ENCODE assay signal across 16 mouse cellular contexts in genomic region chr11:90264180-90264579, GRCm38 (mm10). TPM values are rescaled to one million over a fixed set of nuclear protein-coding genes. Genes with fewer than 3 reads are reported as not detected.
A peak's percentile ranks its signal among the peaks of the same experiment; 100 is the strongest.
DNase-seq lines count a peak whose midpoint lies in the region; ATAC-seq lines count a peak whose summit lies in the region.
"Had no signal": no experiment of that assay in that cellular context is flagged by ENCODE, and none has a peak within 500 bp of the region (broad histone marks: within the 10 kb centered on the region; RNA-seq: fewer than 3 reads in every experiment).

No protein-coding gene starts in this region.

- H3K36me3 ChIP-seq in neural tube, embryonic 11.5 days (ENCODE audit: control insufficient read depth, insufficient read depth, low read length), result peaks cover 6% of the 10 kb centered on the region; the same call in 1 of the 2 replicates
- peaks cover 5% of the 10 kb centered on the region for H3K36me3 ChIP-seq in splenic B cell, adult 2 months (ENCODE audit: control insufficient read depth, insufficient read depth, low read length, poor library complexity, severe bottlenecking)
- peaks cover 3% of the 10 kb centered on the region; the same call in 1 of the 2 replicates for H3K36me3 ChIP-seq in forebrain, embryonic 11.5 days (ENCODE audit: control insufficient read depth, insufficient read depth, low read length)

- no peaks in the 10 kb centered on the region for H3K27me3 ChIP-seq in neural tube, embryonic 11.5 days (ENCODE audit: control insufficient read depth, insufficient read depth, low read length)
- no peaks in the 10 kb centered on the region for H3K27me3 ChIP-seq in splenic B cell, adult 2 months (ENCODE audit: control insufficient read depth, insufficient read depth, low read length, poor library complexity, severe bottlenecking)
- no peaks in the 10 kb centered on the region for H3K27me3 ChIP-seq in forebrain, embryonic 11.5 days (ENCODE audit: control insufficient read depth, insufficient read depth, low read length)
- H3K27me3 ChIP-seq: kidney, embryonic 15.5 days; liver, embryonic 13.5 days; midbrain, embryonic 12.5 days; neural tube, embryonic 13.5 days had no signal

- H3K27ac ChIP-seq in neural tube, embryonic 11.5 days (ENCODE audit: low read depth, low read length), result no peak overlapping the region
- no peak overlapping the region for H3K27ac ChIP-seq in forebrain, embryonic 11.5 days (ENCODE audit: low read depth, low read length)
- H3K27ac ChIP-seq: kidney, embryonic 15.5 days; liver, embryonic 13.5 days; midbrain, embryonic 12.5 days; neural tube, embryonic 13.5 days had no signal

- H3K4me3 ChIP-seq in neural tube, embryonic 11.5 days (ENCODE audit: low read depth, low read length), result no peak overlapping the region
- no peak overlapping the region for H3K4me3 ChIP-seq in forebrain, embryonic 11.5 days (ENCODE audit: low read depth, low read length)
- H3K4me3 ChIP-seq: kidney, embryonic 15.5 days; liver, embryonic 13.5 days; midbrain, embryonic 12.5 days; neural tube, embryonic 13.5 days had no signal

- WGBS in neural tube, embryonic 11.5 days, result 83% methylated on average over 11 of the region's 11 CpGs
- whole genome bisulfite sequencing in forebrain, embryonic 11.5 days, result 86% methylated on average over 11 of the region's 11 CpGs

- no peaks in the 10 kb centered on the region for H3K9me3 ChIP-seq in neural tube, embryonic 11.5 days (ENCODE audit: control insufficient read depth, low read length)
- H3K9me3 ChIP-seq in forebrain, embryonic 11.5 days (ENCODE audit: control insufficient read depth, low read length), result no peaks in the 10 kb centered on the region
- H3K9me3 ChIP-seq: kidney, embryonic 15.5 days; liver, embryonic 13.5 days; midbrain, embryonic 12.5 days; neural tube, embryonic 13.5 days had no signal

- H3K4me2 ChIP-seq in neural tube, embryonic 11.5 days (ENCODE audit: low read depth), result no peak overlapping the region
- H3K4me2 ChIP-seq in forebrain, embryonic 11.5 days (ENCODE audit: low read depth, low read length, severe bottlenecking), result no peak overlapping the region
- H3K4me2 ChIP-seq: kidney, embryonic 15.5 days; liver, embryonic 13.5 days; midbrain, embryonic 12.5 days; neural tube, embryonic 13.5 days had no signal

- no peaks in the 10 kb centered on the region for H3K4me1 ChIP-seq in neural tube, embryonic 11.5 days (ENCODE audit: control insufficient read depth, insufficient read depth, low read length)
- peaks cover 1% of the 10 kb centered on the region; the same call in 1 of the 2 replicates for H3K4me1 ChIP-seq in forebrain, embryonic 11.5 days (replicated peaks; ENCODE audit: control insufficient read depth, insufficient read depth, low read length)

- no peak overlapping the region for H3K9ac ChIP-seq in neural tube, embryonic 11.5 days (ENCODE audit: low read length)
- no peak overlapping the region for H3K9ac ChIP-seq in forebrain, embryonic 11.5 days (ENCODE audit: low read length)
- H3K9ac ChIP-seq: kidney, embryonic 15.5 days; liver, embryonic 13.5 days; midbrain, embryonic 12.5 days; neural tube, embryonic 13.5 days had no signal

- ATAC-seq in neural tube, embryonic 11.5 days (ENCODE audit: insufficient read depth, low FRiP score, low TSS enrichment), result no peak
- ATAC-seq in hematopoietic stem cell, adult 5-6 weeks (replicated peaks in 1 of 2; ENCODE audit: insufficient read depth in 1 of 2, low FRiP score in 2 of 2, low TSS enrichment in 1 of 2, low read depth in 1 of 2, poor library complexity in 2 of 2, severe bottlenecking in 2 of 2), result peak; percentile 49 to 76; a peak in 3 of 4 replicates
- ATAC-seq in forebrain, embryonic 11.5 days (replicated peaks; ENCODE audit: low FRiP score), result no peak
- ATAC-seq: hindbrain, embryonic 16.5 days; lung, postnatal 0 days had no signal

- DNase-seq in neural tube, embryonic 11.5 days (ENCODE audit: low spot score), result peak; percentile 1
- no peak for DNase-seq in neural tube, embryonic 10.5 days (ENCODE audit: extremely low spot score, low spot score)
- peak; percentile 82 for DNase-seq in CD4-positive, CD25-positive, alpha-beta regulatory T cell, adult 2 months (ENCODE audit: low read depth, low spot score)
- DNase-seq in splenic B cell, adult 2 months (ENCODE audit: low read depth, low spot score), result peak; percentile 85
- DNase-seq in left cerebral cortex, adult 8-10 months (ENCODE audit: low spot score in 2 of 2), result no peak
- no peak for DNase-seq in forebrain, embryonic 11.5 days (ENCODE audit: low spot score)
- DNase-seq: adrenal gland, postnatal 25 days; cerebellum, postnatal 14 days; heart, postnatal 10 days; liver, embryonic 13.5 days had no signal

RNA-seq across cellular contexts. Expression of gene Mmd, which starts 14.9 kb away (rescaled TPM):
- polyA plus RNA-seq in neural tube, embryonic 11.5 days (2014; fragmentation: Nextera tagmentation; extraction: Ambion mirVana), result 48.2 and 51.6 TPM in 2 replicates
- total RNA-seq in hematopoietic stem cell, adult 5-6 weeks (2017), result 14.4 and 15.1 TPM in 2 replicates
- 100 to 1,000 TPM; 184 to 215 (median 198) TPM for total RNA-seq in left cerebral cortex, adult 8-10 months (2022)
- 41.3 and 42.7 TPM in 2 replicates for polyA plus RNA-seq in forebrain, embryonic 11.5 days (2014; fragmentation: Nextera tagmentation; extraction: Ambion mirVana)

Comparison
In these comparisons a context has a peak if more than half of its experiments do, and no peak if none do; other contexts are left out.
1. DNase-seq: peak in neural tube, embryonic 11.5 days (single experiment), CD4-positive, CD25-positive, alpha-beta regulatory T cell, adult 2 months (single experiment) and splenic B cell, adult 2 months (single experiment); none in neural tube, embryonic 10.5 days (single experiment), left cerebral cortex, adult 8-10 months (0 of 2) and forebrain, embryonic 11.5 days (single experiment).
2. ATAC-seq: peak in hematopoietic stem cell, adult 5-6 weeks (2 of 2); none in neural tube, embryonic 11.5 days (single experiment) and forebrain, embryonic 11.5 days (single experiment).
3. RNA of gene Mmd, which starts 14.9 kb away (total RNA-seq): 184 to 215 TPM in left cerebral cortex, adult 8-10 months; 14.4 to 15.1 TPM in hematopoietic stem cell, adult 5-6 weeks; every median in the first group is over 10 times any median in the second.